Mouse (Mus musculus) cerebellum, adult 2 months (tissue): ENCODE data around the gene Atp2b2.

Source experiments
- CTCF ChIP-seq: fragments of 200-500 bp; IDR thresholded peaks from 2 replicates; pipeline ENCODE4 v1.5.1; 2011; ENCODE audit warnings: low read depth, mild to moderate bottlenecking, control low read depth, low read length, moderate library complexity, borderline replicate concordance; ENCODE audit not compliant: insufficient read depth
- POLR2A ChIP-seq: fragments of 200-500 bp; IDR thresholded peaks from 2 replicates; pipeline ENCODE4 v1.6.1; 2011; ENCODE audit warnings: low read length, control low read depth, borderline replicate concordance; ENCODE audit not compliant: insufficient read depth

DNA sequence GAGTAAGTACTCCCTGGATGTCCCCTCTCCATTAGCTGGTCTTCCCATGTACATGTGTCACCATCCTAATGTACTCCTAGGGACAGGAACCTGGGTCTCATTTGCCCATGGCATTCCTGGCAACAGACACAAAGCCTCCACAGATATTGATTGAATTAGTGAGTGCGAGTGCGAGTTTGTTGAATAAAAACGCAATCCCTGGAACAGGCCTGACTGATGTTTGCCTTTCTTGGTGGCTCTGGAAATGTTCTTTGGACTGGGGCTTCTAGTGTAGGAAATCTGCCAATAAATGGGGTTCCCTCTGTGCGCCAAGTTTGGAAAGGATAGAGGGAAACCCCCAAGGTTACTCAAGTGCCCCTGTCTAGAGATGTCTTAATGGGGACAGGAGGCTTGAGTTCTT, 146.4 kb downstream of the Atp2b2 start:
- no peak for TF ChIP-seq CTCF
- no peak for TF ChIP-seq POLR2A
